Comparison of ENCODE assay signal across 19 mouse cellular contexts in genomic region chr9:25833295-25833694, GRCm38 (mm10).
A peak's percentile ranks its signal among the peaks of the same experiment; 100 is the strongest.
DNase-seq lines count a peak whose midpoint lies in the region; TF ChIP-seq lines count a peak whose summit lies in the region.
"Had no signal": no experiment of that assay in that cellular context is flagged by ENCODE, and none has a peak within 500 bp of the region (broad histone marks: within the 10 kb centered on the region; RNA-seq: fewer than 3 reads in every experiment).

No protein-coding gene starts in this region.

- intact Hi-C loops in left cerebral cortex, postnatal 10 days (cut with DNase I), result no loop called here

- no peak overlapping the region for H3K4me3 ChIP-seq in ES-E14 (ENCODE audit: insufficient read depth in 1 of 2, low read depth in 1 of 2, low read length in 2 of 2, poor library complexity in 1 of 2, severe bottlenecking in 1 of 2)
- H3K4me3 ChIP-seq: embryonic facial prominence, embryonic 10.5 days; embryonic facial prominence, embryonic 12.5 days; forebrain, embryonic 12.5 days had no signal

- H3K4me1 ChIP-seq in ES-E14 (ENCODE audit: control insufficient read depth in 2 of 2, insufficient read depth in 2 of 2, low read length in 2 of 2, poor library complexity in 1 of 2), result peaks cover 0 to 5% of the 10 kb centered on the region in 2 experiments; a peak in 2 of 4 replicates
- H3K4me1 ChIP-seq: embryonic facial prominence, embryonic 10.5 days; embryonic facial prominence, embryonic 12.5 days; forebrain, embryonic 12.5 days had no signal

- no peak overlapping the region for H3K27ac ChIP-seq in ES-E14 (ENCODE audit: insufficient read depth, low read depth, low read length, poor library complexity, severe bottlenecking)
- H3K27ac ChIP-seq: embryonic facial prominence, embryonic 10.5 days; embryonic facial prominence, embryonic 12.5 days; forebrain, embryonic 12.5 days had no signal

- H3K36me3 ChIP-seq in ES-E14 (ENCODE audit: control insufficient read depth, insufficient read depth, low read length, poor library complexity, severe bottlenecking), result no peaks in the 10 kb centered on the region
- H3K36me3 ChIP-seq: embryonic facial prominence, embryonic 10.5 days; embryonic facial prominence, embryonic 12.5 days; forebrain, embryonic 12.5 days had no signal

- H3K9me3 ChIP-seq in ES-E14 (ENCODE audit: control insufficient read depth, insufficient read depth, low read depth, low read length), result no peaks in the 10 kb centered on the region
- H3K9me3 ChIP-seq: embryonic facial prominence, embryonic 10.5 days; embryonic facial prominence, embryonic 12.5 days; forebrain, embryonic 12.5 days had no signal

- no peak overlapping the region for H3K9ac ChIP-seq in ES-E14 (ENCODE audit: insufficient read depth, low read depth, low read length, poor library complexity, severe bottlenecking)
- H3K9ac ChIP-seq: embryonic facial prominence, embryonic 12.5 days; forebrain, embryonic 12.5 days had no signal

- DNase-seq in ES-CJ7 (ENCODE audit: low read depth, low spot score), result peak; percentile 62
- DNase-seq in ES-E14 (ENCODE audit: low read depth, low spot score), result peak; percentile 16
- DNase-seq in ZHBTc4 (ENCODE audit: low read depth, low spot score), result peak; percentile 41
- DNase-seq in telencephalon, adult 2 months (ENCODE audit: low read depth, low spot score), result peak; percentile 8
- no peak for DNase-seq in embryo, embryonic 9.5 days (ENCODE audit: extremely low spot score)
- DNase-seq in left cerebral cortex, postnatal 10 days (ENCODE audit: extremely low spot score in 1 of 2, low spot score in 2 of 2), result no peak
- no peak for DNase-seq in thymus, adult 18-20 months
- DNase-seq: adrenal gland, adult 2 months; adrenal gland, postnatal 10 days; adrenal gland, postnatal 25 days; cerebellum, adult 11-12 months; cerebellum, adult 2 months; cerebellum, adult 9-10 months; cerebellum, postnatal 14 days; cerebellum, postnatal 36 days; embryo, embryonic 11 days had no signal

- in situ Hi-C loops in ES-E14 (cut with MboI; ENCODE audit: low sequenced_read_pairs in 2 of 2, unreplicated experiment in 2 of 2), result no loop called here

TF ChIP-seq in ES-E14, 5 proteins besides CTCF, POLR2A, EP300 and RAD21:
- no peak for TF ChIP-seq HCFC1 (IDR thresholded peaks at IDR 0.05; ENCODE audit: borderline replicate concordance, insufficient read depth, low read length)

Comparison
In these comparisons a context has a peak if more than half of its experiments do, and no peak if none do; other contexts are left out.
1. DNase-seq: peak in ES-CJ7 (single experiment), ES-E14 (single experiment), ZHBTc4 (single experiment) and telencephalon, adult 2 months (single experiment); none in embryo, embryonic 9.5 days (single experiment), left cerebral cortex, postnatal 10 days (0 of 2) and thymus, adult 18-20 months (0 of 2).